Mouse (Mus musculus): ENCODE data around the gene Fam160a1. TPM values are rescaled to one million over a fixed set of nuclear protein-coding genes. Genes with fewer than 3 reads are reported as not detected.

The Fam160a1 gene
- polyA plus RNA-seq (2012; rRNA removed; ENCODE audit: low replicate concordance), result 8.8 and 9.0 TPM in 2 replicates

DNA sequence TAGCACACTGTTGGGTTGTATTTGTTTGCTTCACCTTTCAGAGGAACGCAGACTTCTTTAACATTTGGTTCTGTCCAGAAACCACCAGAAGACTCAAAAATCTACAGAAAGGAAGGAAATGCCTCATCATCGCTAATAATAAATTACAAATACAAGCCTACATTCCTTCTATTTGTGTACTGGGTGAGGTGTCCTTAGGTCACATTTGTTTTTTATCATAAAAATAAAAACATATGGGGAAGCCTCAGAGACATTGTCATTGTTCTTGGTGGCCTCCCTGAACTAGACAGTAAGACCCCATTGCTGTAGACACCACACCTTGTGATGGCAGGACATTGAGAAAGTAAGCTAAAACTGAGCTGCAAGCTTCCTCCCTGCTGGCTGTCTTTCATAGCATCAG, at the start of gene Fam160a1:
Fam160a1 (minus strand) TSS at position 101 of the 400 bp plus-strand sequence.

Other genes starting within 250 kb of the Fam160a1 start
- gene Gatb, start 243.2 kb downstream of the Fam160a1 start, polyA plus RNA-seq (2012; rRNA removed; ENCODE audit: low replicate concordance), result 1.4 and 2.1 TPM in 2 replicates
- 1.4 and 1.7 TPM in 2 replicates for gene Glt28d2, start 70.2 kb upstream of the Fam160a1 start, polyA plus RNA-seq (2012; rRNA removed; ENCODE audit: low replicate concordance)
- 41.7 and 57.3 TPM in 2 replicates for gene Gm37240, start 70.2 kb upstream of the Fam160a1 start, polyA plus RNA-seq (2012; rRNA removed; ENCODE audit: low replicate concordance)
- gene Sh3d19, start 153.8 kb upstream of the Fam160a1 start, polyA plus RNA-seq (2012; rRNA removed; ENCODE audit: low replicate concordance), result 106 and 107 TPM in 2 replicates
- not detected in 2 replicates for gene Prss48, start 185.2 kb upstream of the Fam160a1 start, polyA plus RNA-seq (2012; rRNA removed; ENCODE audit: low replicate concordance)

Measured in duodenum, adult 2 months (tissue).